Mouse (Mus musculus): ENCODE measurements around the gene Srpk2.
"Not testable (repeated sequence)": the region's sequence is repeated elsewhere in the genome, so short reads cannot be mapped to it uniquely, and the experiment has no call there.

Gene Srpk2

DNA sequence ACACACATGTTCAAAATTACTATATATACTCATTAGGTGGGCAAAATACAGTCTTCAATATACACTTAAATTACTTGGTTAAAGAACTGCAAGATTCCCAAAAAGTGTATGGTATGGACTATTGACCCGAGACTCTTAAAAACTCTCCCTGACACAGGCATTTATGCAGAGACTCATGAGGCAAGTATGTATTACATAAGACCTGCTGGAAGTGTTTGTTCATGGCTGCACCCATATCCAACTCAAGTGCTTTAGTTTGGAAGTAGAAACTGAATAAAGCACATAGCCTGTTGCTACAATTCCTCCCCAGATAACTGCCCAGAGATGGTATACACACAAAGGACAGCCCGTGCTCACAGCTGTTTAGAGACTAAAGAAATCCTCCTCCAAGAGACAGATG, 123.2 kb downstream of the Srpk2 start:
- DNase-seq (ENCODE audit: low spot score): no peak

DNA sequence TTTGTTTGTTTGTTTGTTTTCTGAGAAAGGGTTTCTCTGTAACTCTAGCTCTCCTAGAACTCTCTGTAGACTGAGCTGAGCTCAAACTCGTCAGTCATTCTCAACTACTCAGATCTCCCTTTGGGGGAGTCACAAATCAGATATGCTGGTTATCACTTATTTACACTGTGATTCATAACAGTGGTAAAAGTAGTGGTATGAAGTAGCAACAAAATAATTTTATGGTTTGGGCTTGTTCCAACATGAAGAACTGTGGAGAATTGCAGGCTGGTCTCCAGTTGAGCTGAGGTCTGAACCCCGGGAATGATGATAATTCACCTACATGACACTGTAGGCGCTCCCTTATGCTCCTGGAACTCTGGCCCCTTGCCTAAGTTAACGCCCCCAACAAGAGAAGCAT, 124.2 kb downstream of the Srpk2 start:
- no peak for DNase-seq (ENCODE audit: low spot score)

DNA sequence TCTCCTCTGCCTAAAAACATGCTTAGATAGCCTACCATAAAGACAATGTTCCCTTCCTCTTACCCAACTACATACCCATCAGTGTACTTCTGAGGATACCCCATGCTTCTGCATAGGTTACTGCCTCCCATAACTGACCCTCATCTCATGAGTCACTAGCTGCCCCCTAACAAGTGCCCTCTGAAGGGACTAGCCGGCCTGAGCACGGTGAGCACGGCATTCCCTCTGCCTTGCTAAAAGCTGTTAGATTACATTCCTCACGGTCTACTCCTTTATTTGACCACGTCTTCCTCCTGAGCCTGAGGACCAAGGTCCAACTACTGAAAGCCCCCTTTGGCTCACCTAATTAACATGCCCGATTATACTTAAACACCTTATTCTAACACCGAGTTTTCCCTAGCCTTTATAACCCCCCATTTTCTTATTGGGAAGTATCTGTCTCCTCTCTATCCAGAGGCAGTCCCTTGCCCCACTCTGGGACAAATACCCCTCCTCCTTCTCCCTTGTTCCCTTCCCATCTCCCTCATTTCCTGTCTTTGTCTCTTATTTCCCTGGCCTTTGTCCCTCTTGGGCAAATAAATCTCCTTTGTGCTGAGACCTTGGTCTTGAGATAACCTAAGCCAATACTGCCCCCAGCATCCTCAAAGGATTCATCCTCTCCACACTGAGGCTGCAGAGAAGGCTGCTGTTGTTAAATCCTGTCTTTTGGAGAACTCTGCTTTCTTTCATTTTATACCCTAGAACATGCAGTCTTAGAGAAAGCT, 128.2 kb downstream of the Srpk2 start:
- DNase-seq (ENCODE audit: low spot score): no peak

DNA sequence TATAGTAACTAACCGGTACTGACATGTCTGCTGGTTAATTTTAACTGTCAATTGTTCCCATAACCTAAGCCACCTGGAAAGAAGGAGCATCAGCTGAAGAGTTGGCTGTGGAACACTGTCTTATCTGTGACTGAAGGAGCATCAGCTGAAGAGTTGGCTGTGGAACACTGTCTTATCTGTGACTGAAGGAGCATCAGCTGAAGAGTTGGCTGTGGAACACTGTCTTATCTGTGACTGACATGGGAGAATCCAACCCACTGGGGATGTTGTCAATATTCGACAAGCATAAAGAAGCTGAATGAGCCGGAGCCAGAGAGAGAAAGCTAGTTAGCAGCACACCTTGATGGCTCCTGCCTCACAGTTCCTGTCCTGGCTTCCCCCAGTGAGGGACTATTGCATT, 131.1 kb downstream of the Srpk2 start:
- DNase-seq (ENCODE audit: low spot score): not testable (repeated sequence)

DNA sequence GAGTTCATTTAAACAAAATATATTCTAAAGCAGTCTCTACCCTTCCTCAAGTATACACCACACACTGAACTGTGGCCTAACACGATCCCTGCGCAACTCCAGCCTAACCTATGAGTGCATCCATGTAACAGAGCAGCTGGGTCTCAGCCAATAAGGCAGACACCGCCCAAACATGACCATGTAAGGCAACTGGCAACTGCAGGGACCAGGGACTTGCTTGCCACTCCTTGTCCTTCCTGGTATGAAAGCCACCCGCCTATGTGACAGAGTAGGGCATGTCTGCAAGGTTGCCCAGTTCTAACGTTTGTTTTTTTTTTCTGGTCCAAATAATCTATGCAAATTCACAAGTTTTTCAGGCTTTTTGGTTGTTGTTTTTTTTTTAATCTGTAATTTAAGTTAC, 132.7 kb downstream of the Srpk2 start:
- no peak for DNase-seq (ENCODE audit: low spot score)

DNA sequence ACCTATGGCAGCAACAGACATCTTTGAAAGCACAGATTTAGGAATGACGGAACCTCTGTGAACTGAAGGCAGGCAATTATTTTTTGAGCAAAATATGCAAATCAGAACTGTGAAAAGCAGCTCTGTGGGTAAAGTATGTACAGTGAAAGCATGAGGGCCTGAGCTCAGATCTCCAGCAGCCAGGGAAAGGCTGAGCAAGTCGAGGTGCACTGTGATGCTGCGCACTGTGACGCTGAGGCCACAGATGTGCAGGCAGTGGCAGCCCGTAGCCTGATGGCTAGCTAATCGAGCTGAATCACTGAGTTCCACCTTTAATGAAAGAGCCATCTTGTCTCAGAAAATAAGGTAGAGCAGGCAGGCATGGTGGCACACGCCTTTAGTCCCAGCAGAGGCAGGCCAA, 148.7 kb downstream of the Srpk2 start:
- DNase-seq (ENCODE audit: low spot score): no peak

DNA sequence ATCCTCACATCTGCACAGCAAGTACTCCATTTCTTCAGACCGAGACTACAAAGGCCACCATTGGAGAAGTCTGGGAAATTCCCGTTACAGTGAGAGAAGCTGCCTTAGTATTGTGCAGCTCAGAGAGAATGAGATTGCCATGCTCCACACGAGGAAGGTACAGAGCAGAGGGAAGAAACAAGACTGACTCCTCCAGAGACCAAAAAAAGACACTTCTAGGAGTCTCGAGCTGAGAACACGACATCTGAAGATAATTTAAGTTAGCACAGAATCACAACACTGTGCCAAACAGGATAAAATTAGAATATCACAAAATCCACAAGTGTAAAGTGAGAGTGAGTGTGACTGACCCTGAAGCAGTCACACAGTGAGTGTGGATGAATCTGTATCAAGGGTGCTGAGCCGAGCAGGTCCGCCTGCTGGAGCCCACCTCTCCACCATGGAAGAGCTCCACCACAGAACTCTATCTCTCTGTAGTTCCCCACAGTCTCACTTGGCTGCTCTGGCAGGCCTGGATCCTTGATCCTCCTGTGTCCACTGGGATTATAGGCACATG, 152.8 kb downstream of the Srpk2 start:
- no peak for DNase-seq (ENCODE audit: low spot score)

DNA sequence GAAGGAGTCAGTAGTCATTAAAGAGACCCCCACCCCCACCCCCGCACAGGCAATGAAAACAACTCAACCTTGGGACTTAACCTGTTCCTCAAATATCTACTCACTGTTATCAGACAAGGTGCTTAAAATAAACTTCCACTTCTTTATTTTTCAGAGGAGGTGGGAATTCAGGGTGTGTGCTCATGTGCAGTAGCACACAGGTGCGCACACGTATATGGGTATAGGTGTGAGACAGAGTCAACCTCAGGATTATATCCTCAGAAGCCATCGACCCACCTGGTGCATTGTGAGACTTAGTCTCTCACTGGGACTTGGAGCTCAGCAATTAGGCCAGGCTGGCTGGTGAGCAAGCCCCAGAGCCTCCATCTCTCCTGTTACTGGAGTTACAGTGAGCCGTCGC, 153.3 kb downstream of the Srpk2 start:
- DNase-seq (ENCODE audit: low spot score): no peak

DNA sequence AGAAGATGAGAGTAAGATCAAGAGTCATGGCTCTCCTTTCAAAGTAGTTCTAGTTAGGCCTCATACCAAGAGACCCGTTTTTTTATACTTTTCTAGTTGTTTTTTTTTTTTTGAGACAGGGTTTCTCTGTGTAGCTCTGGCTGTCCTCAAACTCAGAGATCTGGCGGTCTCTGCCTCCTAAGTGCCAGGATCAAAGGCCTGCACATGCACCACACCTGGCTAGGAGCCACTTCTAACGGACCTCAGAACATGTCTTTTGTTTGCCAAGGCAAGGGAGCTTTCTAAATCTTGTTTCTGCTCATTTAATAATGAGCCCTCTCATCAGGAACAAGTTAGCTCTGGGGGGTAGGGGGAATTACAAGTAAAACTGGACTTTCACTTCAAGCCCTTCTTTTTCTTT, 159.8 kb downstream of the Srpk2 start:
- no peak for DNase-seq (ENCODE audit: low spot score)

DNA sequence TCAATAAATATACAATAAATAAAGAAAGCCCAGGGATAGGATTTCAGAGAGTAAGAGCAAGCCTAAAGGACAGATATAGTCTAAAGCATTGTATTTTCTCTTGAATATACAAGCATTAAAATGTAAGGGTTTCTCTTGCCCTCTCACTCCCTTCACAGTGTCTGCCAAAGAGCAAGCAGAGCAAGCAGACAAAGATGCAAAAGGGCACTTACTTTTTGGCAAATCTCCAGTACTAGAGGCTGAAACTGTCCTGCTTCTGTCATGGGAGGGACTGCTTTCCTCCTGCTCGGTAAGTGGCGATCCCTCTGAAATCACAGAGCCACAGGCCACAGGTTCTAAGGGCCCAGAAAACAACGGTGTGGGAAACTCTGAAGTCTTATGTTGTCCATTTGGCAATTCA, 160.5 kb downstream of the Srpk2 start:
- DNase-seq (ENCODE audit: low spot score): no peak

DNA sequence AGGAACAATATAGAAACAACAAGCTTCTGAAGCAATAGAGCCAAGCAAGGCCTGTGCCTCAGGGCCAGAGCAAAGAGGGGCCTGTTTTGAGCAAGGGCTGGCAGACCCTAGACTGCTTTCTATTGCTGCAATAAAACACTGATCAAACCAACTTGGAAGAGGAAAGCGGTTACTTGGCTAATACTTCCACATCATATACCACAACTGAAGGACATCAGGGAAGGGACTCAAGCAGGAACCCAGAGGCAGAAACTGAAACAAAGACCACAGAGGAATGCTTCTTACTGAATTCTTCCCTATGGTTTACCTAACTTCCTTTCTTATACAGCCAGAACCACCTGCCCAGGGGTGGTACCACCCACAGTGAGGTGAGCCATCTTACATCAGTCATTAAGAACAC, 162.8 kb downstream of the Srpk2 start:
- DNase-seq (ENCODE audit: low spot score): no peak

DNA sequence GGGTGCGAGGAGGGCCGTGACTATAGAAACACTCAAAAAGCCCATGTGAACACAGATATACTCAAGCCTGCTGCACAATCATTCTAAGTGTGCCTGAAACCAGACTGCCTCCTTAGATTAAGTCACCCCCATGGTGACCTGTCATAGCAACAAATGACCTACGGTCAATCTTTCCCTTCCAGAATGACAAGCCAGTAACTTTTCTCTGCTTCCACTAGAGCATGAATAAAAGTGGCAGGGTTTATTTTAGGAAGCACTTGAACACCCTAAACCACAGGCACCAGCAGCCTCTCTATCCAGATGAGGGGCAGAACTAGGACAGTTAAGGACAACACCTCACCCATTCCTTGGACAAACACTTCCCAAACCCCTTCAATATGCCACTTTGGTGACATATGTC, 164.7 kb downstream of the Srpk2 start:
- DNase-seq (ENCODE audit: low spot score): no peak

DNA sequence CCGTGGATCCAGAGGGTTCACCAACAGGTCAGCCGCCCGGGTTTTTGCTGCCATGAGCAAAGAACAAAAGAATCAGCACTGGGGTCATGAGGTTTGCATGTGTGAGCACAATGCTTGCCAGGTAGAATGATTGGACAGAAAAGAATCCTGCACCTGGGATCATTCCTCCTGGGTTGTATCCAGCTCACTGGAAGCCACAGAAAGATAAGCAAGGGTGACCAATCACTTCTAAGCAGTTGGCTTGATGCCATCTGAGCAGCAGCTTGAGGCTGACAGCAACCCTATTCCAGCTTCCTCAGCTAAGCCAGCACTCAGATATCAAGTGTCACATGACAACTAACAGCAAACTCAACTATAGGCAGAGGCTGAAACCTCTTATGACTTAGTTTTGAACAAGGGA, 165.7 kb downstream of the Srpk2 start:
- DNase-seq (ENCODE audit: low spot score): no peak

DNA sequence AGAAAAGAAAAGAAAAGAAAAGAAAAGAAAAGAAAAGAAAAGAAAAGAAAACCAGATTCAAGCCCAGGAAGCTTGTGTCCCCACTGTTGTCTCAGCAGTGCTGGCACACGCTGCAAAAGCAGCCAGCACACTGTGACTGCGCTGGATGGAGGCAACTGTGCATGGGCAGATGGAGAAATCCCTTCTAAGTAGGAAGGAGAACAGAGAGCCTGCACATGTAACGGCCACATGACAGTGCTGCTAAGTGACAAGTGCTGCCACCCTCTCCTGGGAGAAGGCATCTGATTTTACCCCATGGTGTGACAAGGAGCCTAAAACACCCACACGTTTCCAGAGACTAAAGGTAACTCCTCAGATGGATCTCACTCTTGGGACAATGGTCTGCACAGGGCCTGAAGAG, 166.6 kb downstream of the Srpk2 start:
- DNase-seq (ENCODE audit: low spot score): no peak

DNA sequence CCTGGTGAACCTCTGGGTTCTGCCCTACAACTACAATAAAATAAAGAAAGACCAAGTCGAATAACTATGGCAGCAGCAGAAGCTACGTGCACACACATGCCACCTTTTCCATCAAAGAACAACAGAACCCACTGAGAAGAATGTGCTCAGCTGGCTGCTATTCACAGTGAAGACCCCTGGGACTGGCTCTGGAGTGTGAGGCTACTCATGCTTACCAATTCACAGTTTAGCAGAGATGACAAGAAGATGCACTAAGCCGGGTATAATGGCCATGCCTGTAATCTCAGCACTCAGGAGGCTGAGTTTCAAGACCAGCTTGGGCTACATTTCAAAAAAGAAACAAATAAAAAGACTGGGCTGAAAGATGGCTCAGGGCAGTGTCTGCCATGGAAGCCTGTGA, 167.5 kb downstream of the Srpk2 start:
- no peak for DNase-seq (ENCODE audit: low spot score)

DNA sequence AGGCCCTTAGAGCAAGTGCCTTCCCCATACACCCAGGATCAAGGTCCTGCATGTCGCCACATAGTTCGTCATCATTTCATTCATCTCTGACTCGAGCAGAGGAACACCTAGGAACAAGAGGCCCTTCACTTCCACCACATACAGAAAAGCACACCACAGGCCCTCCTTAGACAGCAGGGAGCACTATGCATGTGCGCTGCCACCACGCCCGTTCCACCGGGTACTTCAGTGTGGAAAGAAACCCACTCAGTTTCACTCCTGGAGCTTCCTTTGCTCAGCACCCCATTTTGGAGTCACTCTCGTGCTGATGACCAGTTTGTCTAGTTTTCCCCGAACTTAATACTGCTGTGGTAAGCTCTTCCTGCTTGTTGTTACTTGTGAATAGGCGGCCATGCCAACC, 169.4 kb downstream of the Srpk2 start:
- no peak for DNase-seq (ENCODE audit: low spot score)

DNA sequence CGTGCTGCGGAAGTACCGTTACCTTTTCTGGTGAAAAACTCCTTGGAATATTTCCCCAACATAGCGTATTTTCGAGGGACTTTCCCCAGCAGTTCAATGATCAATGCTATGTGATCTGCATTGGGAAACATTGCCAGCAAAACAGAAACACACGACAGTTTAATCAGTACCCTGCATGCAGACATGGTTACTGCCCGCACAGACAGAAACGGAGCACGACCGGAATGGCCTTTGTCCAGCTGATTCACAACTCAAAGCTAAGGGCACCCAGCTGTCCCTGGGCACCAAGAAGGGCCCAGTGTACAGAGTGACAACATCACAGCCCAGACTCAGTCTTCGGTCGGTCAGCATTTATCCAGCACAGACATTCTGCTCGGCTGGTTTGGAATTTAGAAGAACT, 170.9 kb downstream of the Srpk2 start:
- DNase-seq (ENCODE audit: low spot score): no peak

DNA sequence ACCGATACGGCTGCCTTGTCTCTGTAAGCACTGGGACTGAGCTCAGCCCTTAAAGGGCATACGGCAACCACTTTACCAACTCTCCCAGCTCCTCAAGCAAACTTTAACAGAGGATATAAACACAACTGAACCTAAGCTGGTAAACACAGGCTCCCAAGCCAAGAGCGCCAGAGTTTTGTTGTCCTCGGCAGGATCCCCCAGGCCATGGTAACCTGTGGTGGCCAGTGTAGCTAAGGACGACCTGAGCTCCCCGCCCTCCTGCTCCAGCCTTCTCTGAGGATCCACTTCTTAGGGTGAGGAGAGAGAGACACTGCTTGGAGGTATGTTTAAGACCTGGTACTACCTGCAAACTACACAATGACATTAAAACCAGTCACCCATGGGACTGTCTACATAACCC, 171.9 kb downstream of the Srpk2 start:
- no peak for DNase-seq (ENCODE audit: low spot score)

DNA sequence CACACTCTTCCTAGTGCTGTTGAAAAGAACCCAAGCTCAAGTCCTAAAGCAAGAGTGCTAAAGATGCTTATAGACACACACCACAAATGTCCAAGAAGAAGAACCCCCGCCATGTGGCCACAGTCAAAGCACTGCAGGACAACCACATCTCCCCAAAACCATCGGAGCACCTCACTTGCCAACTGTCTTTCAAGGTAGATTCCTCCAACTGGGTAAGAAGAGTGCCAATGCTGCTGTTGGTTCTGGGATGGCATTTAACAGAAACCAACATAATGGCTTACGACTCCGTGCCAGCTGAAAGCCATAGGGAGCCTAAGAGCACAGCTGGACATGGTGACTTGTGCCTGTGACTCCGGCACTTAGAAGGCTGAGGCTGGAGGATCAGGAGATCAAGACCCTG, 173.0 kb downstream of the Srpk2 start:
- DNase-seq (ENCODE audit: low spot score): no peak

DNA sequence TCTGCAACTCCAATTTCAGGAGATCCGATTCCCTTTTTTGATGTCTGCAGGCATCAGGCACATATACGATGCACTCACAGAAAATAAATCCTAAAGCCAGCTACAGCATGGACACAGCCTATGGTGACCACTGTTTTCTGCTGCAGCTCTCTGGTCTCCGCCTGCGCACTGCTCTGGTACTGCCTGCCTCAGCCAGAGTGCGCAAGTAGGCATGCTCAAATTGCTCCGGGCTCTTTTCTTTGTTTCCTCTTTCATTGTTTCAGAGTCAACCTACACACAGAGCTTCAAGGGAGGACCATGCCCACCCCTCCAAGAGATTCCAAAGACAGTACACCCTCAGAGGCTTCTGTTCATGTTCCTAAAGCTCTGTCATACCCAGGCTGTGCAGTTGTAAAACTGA, 175.8 kb downstream of the Srpk2 start:
- DNase-seq (ENCODE audit: low spot score): no peak

DNA sequence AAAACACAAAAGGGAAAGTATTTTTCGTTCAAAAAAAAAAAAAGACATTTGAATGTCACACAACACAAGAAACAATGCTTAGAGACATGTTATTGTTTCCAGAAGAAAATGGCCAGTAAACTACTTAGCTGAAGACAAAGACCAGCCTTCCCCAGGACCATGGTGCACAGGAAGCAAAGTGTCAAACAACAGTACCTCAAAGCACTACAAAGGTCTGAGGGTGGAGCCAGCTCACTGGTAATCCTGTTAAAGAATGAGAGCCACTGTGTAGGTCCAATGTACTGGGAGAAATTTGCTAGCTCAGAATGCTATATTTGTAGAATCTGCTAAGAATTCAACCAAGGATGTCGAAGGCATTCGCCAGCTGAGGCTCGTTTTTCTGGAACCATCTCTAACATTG, 177.2 kb downstream of the Srpk2 start:
- DNase-seq (ENCODE audit: low spot score): no peak

DNA sequence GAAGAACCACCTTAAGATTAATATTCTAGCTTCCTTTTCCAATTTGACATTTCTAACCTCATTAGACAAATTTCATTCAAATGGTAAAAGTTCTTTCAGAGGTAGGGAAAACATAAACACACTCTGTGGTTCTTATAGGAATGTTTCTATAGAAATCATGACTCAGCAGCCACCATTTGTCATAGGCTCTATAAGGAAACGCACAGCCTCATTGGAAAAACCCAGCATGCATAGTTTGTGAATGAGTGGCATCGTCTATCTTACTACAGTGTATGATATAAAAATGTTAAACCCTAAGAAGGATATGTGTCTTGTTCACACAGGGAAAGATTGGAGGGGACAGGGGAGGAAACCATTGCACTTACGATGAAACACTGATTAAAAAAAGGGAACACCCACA, 178.8 kb downstream of the Srpk2 start:
- DNase-seq (ENCODE audit: low spot score): no peak

DNA sequence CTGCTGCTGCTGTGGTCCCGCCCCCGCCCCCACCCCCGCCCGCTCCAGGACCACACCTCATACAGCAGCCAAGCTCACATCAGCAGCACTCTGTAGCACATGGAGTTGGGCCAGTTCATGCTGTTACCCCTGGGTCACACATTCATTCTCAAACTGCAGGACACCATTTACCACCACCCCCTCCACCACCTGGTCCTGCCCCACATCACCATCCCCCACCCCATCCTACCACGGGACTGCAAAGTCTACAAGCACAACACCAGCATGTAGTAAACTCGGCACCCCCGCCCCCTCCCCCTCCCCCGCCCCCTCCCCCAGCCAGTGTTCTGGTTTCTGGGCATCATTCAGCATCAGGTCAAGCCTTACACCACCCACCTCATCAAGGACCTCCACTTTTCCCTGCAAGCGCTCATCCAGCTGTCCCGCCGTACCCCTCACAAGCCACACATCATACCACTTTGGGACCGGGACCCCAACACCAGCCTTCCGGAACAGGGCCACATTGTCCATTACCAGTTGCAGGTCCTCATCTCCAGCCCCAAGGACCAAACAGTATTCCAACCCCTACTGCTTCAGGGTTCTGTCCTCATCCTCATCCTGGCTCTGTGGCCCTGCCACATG, 182.0 kb downstream of the Srpk2 start:
- no peak for DNase-seq (ENCODE audit: low spot score)

All from testis, postnatal 10 days (tissue).